Mouse (Mus musculus): ENCODE results near the gene Il1r1. TPM values are rescaled to one million over a fixed set of nuclear protein-coding genes. Genes with fewer than 3 reads are reported as not detected.

The Il1r1 gene
- total and polyA plus RNA-seq, 3 experiments: 1.4 to 3.1 TPM; not detected in 1

GRCm38 (mm10) chr1:40358771-40359181, 133.9 kb downstream of the Il1r1 start:
- H3K9me3 ChIP-seq (replicated peaks; ENCODE audit: insufficient read depth, low read length): no peaks in the 10 kb centered on the region
- no peak overlapping the region for H3K27ac ChIP-seq (ENCODE audit: control insufficient read depth, low read depth, low read length)
- peaks cover 0 to 38% of the 10 kb centered on the region in 2 experiments; a peak in 2 of 4 replicates for H3K36me3 ChIP-seq (ENCODE audit: control insufficient read depth in 1 of 2, insufficient read depth in 2 of 2, low read length in 2 of 2)
- peaks cover 13 to 46% of the 10 kb centered on the region in 2 experiments for H3K4me1 ChIP-seq (ENCODE audit: control insufficient read depth in 1 of 2, insufficient read depth in 2 of 2, low read length in 2 of 2)
- H3K9ac ChIP-seq (ENCODE audit: control insufficient read depth, low read depth, low read length, poor library complexity, severe bottlenecking): no peak overlapping the region
- H3K27me3 ChIP-seq (ENCODE audit: control insufficient read depth in 1 of 2, insufficient read depth in 2 of 2, low read length in 2 of 2): no peaks in the 10 kb centered on the region
- DNase-seq (ENCODE audit: low read depth, low spot score): peak; percentile 77
- TF ChIP-seq GATA1 (IDR thresholded peaks at IDR 0.05; ENCODE audit: low read depth, low read length) (peak; percentile 32; the same call in 1 of the 2 replicates), POLR2AphosphoS2 (IDR thresholded peaks at IDR 0.05; ENCODE audit: low read length) (no peak), RAD21 (IDR thresholded peaks at IDR 0.05; ENCODE audit: low read depth, low read length) (no peak; the same call in 1 of the 2 replicates), MAX (IDR thresholded peaks at IDR 0.05; ENCODE audit: low read length) (peak; percentile 48; the same call in 1 of the 2 replicates), ZKSCAN1 (IDR thresholded peaks at IDR 0.05; ENCODE audit: low read depth, low read length) (no peak), CTCF (IDR thresholded peaks at IDR 0.05 in 2 of 3, conservative IDR thresholded peaks at IDR 0.05 in 1 of 3; ENCODE audit: control insufficient read depth in 1 of 3, insufficient read depth in 1 of 3, low read depth in 2 of 3, low read length in 3 of 3, poor library complexity in 1 of 3, severe bottlenecking in 1 of 3) (peak in 2 of 3 experiments; percentile 4 to 11; a peak in 2 of 6 replicates), USF1 (IDR thresholded peaks at IDR 0.05; ENCODE audit: low read depth, low read length) (no peak), MAZ (IDR thresholded peaks at IDR 0.05; ENCODE audit: low read depth, low read length) (0 out of 2 replicates have a peak, but pooled peaks have one; percentile 22), JUND (IDR thresholded peaks at IDR 0.05; ENCODE audit: low read depth, low read length) (no peak), ETS1 (IDR thresholded peaks at IDR 0.05; ENCODE audit: low read depth, low read length) (peak; percentile 70), TCF12 (IDR thresholded peaks at IDR 0.05; ENCODE audit: low read depth, low read length) (peak; percentile 29; the same call in 1 of the 2 replicates), TAL1 (IDR thresholded peaks at IDR 0.05; ENCODE audit: low read length) (peak; percentile 23; the same call in 1 of the 2 replicates), EP300 (IDR thresholded peaks at IDR 0.05; ENCODE audit: low read depth in 1 of 2, low read length in 2 of 2) (peak; percentile 65 to 66)
- H3K79me2 ChIP-seq (ENCODE audit: control insufficient read depth, insufficient read depth, low read length, poor library complexity): no peaks in the 10 kb centered on the region
- H3K4me3 ChIP-seq (ENCODE audit: control insufficient read depth in 1 of 2, insufficient read depth in 1 of 2, low read depth in 2 of 2, low read length in 2 of 2): no peak overlapping the region

GRCm38 (mm10) chr1:40359731-40360130, 134.9 kb downstream of the Il1r1 start:
- H3K79me2 ChIP-seq (ENCODE audit: control insufficient read depth, insufficient read depth, low read length, poor library complexity): no peaks in the 10 kb centered on the region
- no peak overlapping the region for H3K27ac ChIP-seq (ENCODE audit: control insufficient read depth, low read depth, low read length)
- DNase-seq (ENCODE audit: low read depth, low spot score): peak; percentile 23
- H3K27me3 ChIP-seq (ENCODE audit: control insufficient read depth in 1 of 2, insufficient read depth in 2 of 2, low read length in 2 of 2): no peaks in the 10 kb centered on the region
- no peak for TF ChIP-seq NELFE (IDR thresholded peaks at IDR 0.05; ENCODE audit: low read depth, low read length)
- TF ChIP-seq GATA1 (IDR thresholded peaks at IDR 0.05; ENCODE audit: low read depth, low read length): peak; percentile 35; the same call in 1 of the 2 replicates
- no peak for TF ChIP-seq CHD1 (IDR thresholded peaks at IDR 0.05; ENCODE audit: low read depth, low read length)
- TF ChIP-seq MEF2A (IDR thresholded peaks at IDR 0.05; ENCODE audit: extremely low read depth, insufficient replicate concordance, low read depth, low read length, poor library complexity, severe bottlenecking): no peak
- peaks cover 13 to 36% of the 10 kb centered on the region in 2 experiments for H3K4me1 ChIP-seq (ENCODE audit: control insufficient read depth in 1 of 2, insufficient read depth in 2 of 2, low read length in 2 of 2)
- peaks cover 0 to 30% of the 10 kb centered on the region in 2 experiments; a peak in 2 of 4 replicates for H3K36me3 ChIP-seq (ENCODE audit: control insufficient read depth in 1 of 2, insufficient read depth in 2 of 2, low read length in 2 of 2)
- H3K4me3 ChIP-seq (ENCODE audit: control insufficient read depth in 1 of 2, insufficient read depth in 1 of 2, low read depth in 2 of 2, low read length in 2 of 2): no peak overlapping the region
- no peaks in the 10 kb centered on the region for H3K9me3 ChIP-seq (replicated peaks; ENCODE audit: insufficient read depth, low read length)
- H3K9ac ChIP-seq (ENCODE audit: control insufficient read depth, low read depth, low read length, poor library complexity, severe bottlenecking): no peak overlapping the region

Data from MEL (cell line).